Mouse (Mus musculus) forebrain, postnatal 0 days (tissue): Measurements from ENCODE around the gene Atp2a3. TPM values are rescaled to one million over a fixed set of nuclear protein-coding genes. Genes with fewer than 3 reads are reported as not detected.

Experiments used
- ATAC-seq: fragments of 200-750 bp; cut with Nextera tagmentation; 2 replicates; pipeline ENCODE4 v1.8.0; 2017; ENCODE audit warnings: mild to moderate bottlenecking, moderate library complexity
- DNase-seq: peaks from one replicate; pipeline ENCODE4 v3.0.0-alpha.2; 2015
- H3K27ac ChIP-seq: fragments of 300-500 bp; sonication (generic); 2 replicates; pipeline ENCODE4 v1.5.1; 2014; ENCODE audit warnings: low read depth, mild to moderate bottlenecking, antibody characterized with exemption, low read length, moderate library complexity, mixed read lengths
- H3K27me3 ChIP-seq: fragments of 300-500 bp; sonication (generic); 2 replicates; pipeline ENCODE4 v1.6.1; 2014; ENCODE audit warnings: mild to moderate bottlenecking, low read length, mixed read lengths; ENCODE audit not compliant: insufficient read depth
- H3K36me3 ChIP-seq: fragments of 300-500 bp; sonication (generic); 2 replicates; pipeline ENCODE4 v1.6.1; 2014; ENCODE audit warnings: mild to moderate bottlenecking, moderate library complexity; ENCODE audit not compliant: insufficient read depth
- H3K4me1 ChIP-seq: fragments of 300-500 bp; sonication (generic); 2 replicates; pipeline ENCODE4 v1.6.1; 2014; ENCODE audit warnings: antibody characterized with exemption; ENCODE audit not compliant: insufficient read depth
- H3K4me2 ChIP-seq: fragments of 300-500 bp; sonication (generic); 2 replicates; pipeline ENCODE4 v1.6.1; 2014; ENCODE audit warnings: low read depth, mild to moderate bottlenecking, moderate library complexity
- H3K4me3 ChIP-seq: fragments of 300-500 bp; sonication (generic); 2 replicates; pipeline ENCODE4 v1.5.1; 2014; ENCODE audit warnings: low read depth, low read length, mixed read lengths
- H3K9ac ChIP-seq: fragments of 300-500 bp; sonication (generic); 2 replicates; pipeline ENCODE4 v1.6.1; 2014; ENCODE audit warnings: mild to moderate bottlenecking
- H3K9me3 ChIP-seq: fragments of 300-500 bp; sonication (generic); 2 replicates; pipeline ENCODE4 v1.6.1; 2016; ENCODE audit warnings: low read length
- CTCF ChIP-seq: sonication (generic); IDR thresholded peaks from 2 replicates; pipeline ENCODE4 v1.5.1; 2016; ENCODE audit warnings: antibody characterized with exemption, control low read depth, low read depth
- WGBS: fragments of 180-500 bp; shearing (Covaris S2); extraction: QIAGEN DNeasy Blood & Tissue Kit; methylation state at CpG from one replicate; pipeline ENCODE4 v1.1.7; 2014; 5-methylcytosine and 5-hydroxymethylcytosine counted together
- polyA plus RNA-seq: library from polyadenylated mRNA; unstranded; fragments of >200 nt; fragmentation: Nextera tagmentation; extraction: Ambion mirVana; gene quantifications from 2 replicates; pipeline ENCODE4 v1.2.1, GENCODE M21; 2015
- total RNA-seq: library from RNA; depleted of rRNA; stranded (reverse); fragments of >200 nt; gene quantifications from 2 replicates; pipeline ENCODE4 v1.2.3, GENCODE M21; 2014

The Atp2a3 gene
- total and polyA plus RNA-seq, 2 experiments from 2014 or later = 1.6 to 2.4 TPM

DNA sequence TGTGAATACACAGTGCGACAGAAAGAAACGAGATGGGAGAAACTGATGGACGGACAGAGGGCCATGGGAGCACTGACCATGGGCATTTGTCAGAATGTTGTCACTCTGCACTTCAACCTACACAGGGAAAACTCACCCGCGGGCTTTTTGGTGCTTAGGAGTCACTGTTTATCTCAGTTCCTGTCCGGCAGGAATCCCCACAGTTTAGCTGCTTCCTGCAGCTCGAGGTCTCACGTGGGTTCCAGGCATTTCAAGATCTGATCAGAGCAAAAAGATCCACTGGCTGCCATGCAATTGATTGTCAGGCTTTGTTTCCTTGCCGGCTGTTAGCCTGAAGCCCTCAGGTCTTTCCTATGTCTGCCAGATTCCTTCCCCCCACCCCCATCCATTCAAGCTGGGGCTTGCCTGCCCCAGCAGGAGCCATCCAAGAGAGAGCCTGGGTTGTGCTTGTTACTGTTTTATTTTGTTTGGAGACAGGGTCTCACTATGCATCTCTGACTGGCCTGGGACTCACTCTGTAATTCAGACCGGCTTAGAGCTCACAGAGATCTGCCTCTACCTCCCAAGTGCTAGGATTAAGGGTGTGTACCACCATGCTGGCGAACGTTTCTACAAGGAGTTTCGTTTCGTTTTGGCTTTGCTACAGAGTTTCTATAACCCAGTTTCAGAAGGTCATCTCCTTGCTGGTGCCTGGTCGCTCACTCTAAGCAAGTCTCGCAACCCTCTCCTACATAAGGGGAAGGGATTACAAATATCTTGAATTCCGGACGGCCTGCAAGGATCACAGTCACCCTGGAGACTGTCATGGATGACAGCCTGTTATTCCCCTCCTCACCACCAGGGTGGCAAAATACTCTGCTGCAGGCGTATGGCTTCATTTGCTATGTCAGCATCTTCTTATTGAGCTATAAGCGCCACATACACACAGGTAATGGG lies 20.5 kb upstream of the Atp2a3 start:
- 28% methylated on average over 20 of the region's 20 CpGs for WGBS
- DNase-seq = peak; percentile 57
- Histone ChIP-seq H3K36me3 (no peaks in the 10 kb centered on the region), H3K27me3 (no peaks in the 10 kb centered on the region), H3K4me2 (peak overlapping the region; percentile 17), H3K4me3 (peak overlapping the region; percentile 29), H3K9me3 (no peaks in the 10 kb centered on the region), H3K27ac (no peak overlapping the region), H3K4me1 (peaks cover 3% of the 10 kb centered on the region; the same call in 1 of the 2 replicates), H3K9ac (peak overlapping the region; percentile 28)
- TF ChIP-seq CTCF = peak; percentile 84
- ATAC-seq = peak; percentile 81

DNA sequence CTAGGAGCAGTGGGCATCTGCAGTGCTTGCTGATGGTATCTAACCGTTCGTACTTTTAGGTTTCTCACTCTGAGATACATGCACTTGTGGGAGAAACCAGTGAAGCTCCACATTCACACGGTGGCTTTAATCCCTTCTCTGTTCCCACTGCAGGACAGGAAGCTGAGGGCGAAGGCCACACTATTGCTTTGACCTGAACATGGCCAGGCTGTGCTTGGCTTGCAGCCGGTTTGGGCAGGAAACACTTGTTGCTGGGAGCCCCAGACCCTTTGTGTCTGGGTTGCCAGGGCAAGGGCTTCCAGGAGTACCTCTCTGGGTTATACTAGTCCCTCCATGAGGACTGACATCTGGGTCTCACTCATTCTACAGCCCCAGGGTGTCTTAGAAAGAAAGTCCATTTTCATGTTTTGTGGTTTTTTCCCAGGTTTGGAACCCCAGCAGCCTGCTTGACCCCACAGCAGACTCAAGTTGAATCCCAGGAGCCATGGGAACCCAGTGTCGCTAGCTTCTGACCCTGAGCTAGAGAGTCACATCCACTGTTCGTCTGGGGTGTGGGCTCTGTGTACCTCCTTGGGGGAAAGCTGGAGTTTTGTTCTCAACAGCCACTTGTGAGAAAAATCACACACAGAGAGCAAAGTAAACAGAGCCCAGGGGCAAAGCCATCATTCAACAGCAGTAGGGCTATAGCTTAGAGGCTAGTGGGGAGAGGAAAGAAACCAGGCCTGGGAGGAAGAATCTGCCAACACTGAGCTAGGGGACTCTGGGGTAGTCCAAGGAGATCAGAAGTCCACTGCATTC lies 15.8 kb upstream of the Atp2a3 start:
- peaks cover 3% of the 10 kb centered on the region; the same call in 1 of the 2 replicates for H3K4me1 ChIP-seq
- no peak overlapping the region for H3K9ac ChIP-seq
- no peak overlapping the region for H3K4me3 ChIP-seq
- TF ChIP-seq CTCF = no peak
- H3K27me3 ChIP-seq = no peaks in the 10 kb centered on the region
- H3K9me3 ChIP-seq = no peaks in the 10 kb centered on the region
- DNase-seq (no peak), ATAC-seq (no peak)
- no peak overlapping the region for H3K27ac ChIP-seq
- WGBS = 68% methylated on average over 7 of the region's 7 CpGs
- no peaks in the 10 kb centered on the region for H3K36me3 ChIP-seq
- no peak overlapping the region for H3K4me2 ChIP-seq

DNA sequence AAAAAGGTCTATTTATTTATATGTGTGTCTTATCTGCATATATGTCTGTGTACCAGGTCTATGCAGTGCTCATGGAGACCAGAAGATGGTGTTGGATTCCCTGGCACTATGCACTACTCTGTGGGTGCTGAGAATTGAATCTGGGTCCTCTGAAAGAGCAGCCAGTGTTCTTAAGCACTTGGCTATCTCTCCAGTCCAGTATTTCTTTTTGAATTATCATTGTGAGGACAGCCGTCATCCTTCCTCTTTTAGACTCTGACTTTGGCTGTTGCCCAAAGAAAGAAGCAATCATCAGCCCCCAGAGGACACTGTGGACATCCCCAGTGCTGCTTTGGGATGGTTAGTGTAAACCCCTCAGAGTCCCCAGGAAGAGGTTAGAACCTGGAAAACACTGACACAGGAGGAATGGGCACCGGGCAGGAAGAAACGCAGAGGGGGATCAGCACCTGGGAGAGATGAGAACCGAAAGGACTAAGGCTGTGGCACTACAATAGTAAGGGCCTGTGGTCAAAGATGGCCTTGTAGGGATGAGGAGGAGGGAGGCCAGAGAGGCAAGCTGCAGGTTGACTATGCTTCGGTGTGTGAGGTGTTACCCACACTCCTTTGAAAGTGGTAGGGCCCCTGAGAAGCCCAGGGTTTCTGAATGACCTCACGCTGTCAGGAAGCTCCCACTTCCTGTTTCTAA lies 15.0 kb upstream of the Atp2a3 start:
- no peak for TF ChIP-seq CTCF
- H3K9me3 ChIP-seq = no peaks in the 10 kb centered on the region
- no peak for DNase-seq
- no peak overlapping the region for H3K9ac ChIP-seq
- no peaks in the 10 kb centered on the region for H3K36me3 ChIP-seq
- 59% methylated on average over 6 of the region's 6 CpGs for WGBS
- no peak overlapping the region for H3K27ac ChIP-seq
- no peak overlapping the region for H3K4me2 ChIP-seq
- no peaks in the 10 kb centered on the region for H3K4me1 ChIP-seq
- no peaks in the 10 kb centered on the region for H3K27me3 ChIP-seq
- no peak for ATAC-seq
- no peak overlapping the region for H3K4me3 ChIP-seq

DNA sequence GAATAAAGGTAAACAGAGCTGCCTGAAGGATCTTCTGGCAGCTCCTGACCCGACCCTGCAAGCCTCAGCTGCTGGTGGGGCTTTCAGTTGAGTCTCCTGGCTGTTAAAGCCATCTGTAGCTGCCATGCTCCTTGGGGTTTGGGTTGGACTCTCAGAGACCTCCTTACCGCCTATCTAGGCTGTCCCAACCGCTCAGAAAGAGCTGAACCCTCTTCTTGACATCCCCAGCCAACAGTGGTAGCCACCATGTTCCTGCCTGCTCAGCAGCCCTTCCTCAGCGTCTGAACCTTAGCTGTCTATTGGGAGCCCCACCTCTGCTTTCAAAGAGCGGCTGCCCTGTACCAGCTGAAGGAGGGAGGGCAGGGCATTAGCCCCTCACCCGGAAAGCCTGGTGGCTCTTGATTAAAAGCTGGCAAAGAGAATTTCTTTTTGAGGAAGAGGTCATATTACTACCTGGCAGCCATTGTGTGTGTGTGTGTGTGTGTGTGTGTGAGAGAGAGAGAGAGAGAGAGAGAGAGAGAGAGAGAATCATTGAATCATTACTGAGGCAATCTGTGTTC lies 14.3 kb upstream of the Atp2a3 start:
- TF ChIP-seq CTCF = no peak
- no peak overlapping the region for H3K4me2 ChIP-seq
- no peak for DNase-seq

DNA sequence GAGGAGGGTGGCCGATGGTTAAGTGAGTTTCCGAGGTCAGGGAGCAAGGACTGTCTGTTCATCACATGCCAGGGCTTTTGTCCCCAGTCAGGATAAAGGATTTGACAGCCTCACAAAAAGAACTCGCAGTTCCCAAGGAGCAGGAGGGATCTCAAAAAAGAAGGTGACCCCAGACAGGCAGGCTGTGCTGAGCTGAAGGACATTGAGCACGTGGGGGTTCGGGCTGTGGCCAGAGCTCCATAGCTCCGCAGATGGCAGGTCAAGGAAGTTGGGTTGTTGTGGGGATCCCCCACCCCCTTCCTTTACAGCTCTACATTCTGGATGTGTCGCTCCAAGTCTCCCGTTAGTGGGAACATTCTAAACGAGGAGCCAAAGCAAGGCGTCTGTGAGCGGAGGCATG lies 13.1 kb upstream of the Atp2a3 start:
- H3K27me3 ChIP-seq = no peaks in the 10 kb centered on the region
- H3K4me3 ChIP-seq = no peak overlapping the region
- no peaks in the 10 kb centered on the region for H3K9me3 ChIP-seq
- ATAC-seq = no peak
- no peaks in the 10 kb centered on the region for H3K36me3 ChIP-seq
- no peaks in the 10 kb centered on the region for H3K4me1 ChIP-seq
- H3K27ac ChIP-seq = no peak overlapping the region
- DNase-seq = no peak
- no peak overlapping the region for H3K9ac ChIP-seq
- 41% methylated on average over 11 of the region's 11 CpGs for WGBS
- TF ChIP-seq CTCF = no peak
- no peak overlapping the region for H3K4me2 ChIP-seq

More for the DNA sequence above, 14.3 kb upstream of the Atp2a3 start:
- Histone ChIP-seq H3K27ac (no peak overlapping the region), H3K9me3 (no peaks in the 10 kb centered on the region), H3K4me3 (no peak overlapping the region), H3K4me1 (no peaks in the 10 kb centered on the region), H3K27me3 (no peaks in the 10 kb centered on the region), H3K9ac (no peak overlapping the region), H3K36me3 (no peaks in the 10 kb centered on the region)
- 48% methylated on average over 6 of the region's 6 CpGs for WGBS
- ATAC-seq = no peak

DNA sequence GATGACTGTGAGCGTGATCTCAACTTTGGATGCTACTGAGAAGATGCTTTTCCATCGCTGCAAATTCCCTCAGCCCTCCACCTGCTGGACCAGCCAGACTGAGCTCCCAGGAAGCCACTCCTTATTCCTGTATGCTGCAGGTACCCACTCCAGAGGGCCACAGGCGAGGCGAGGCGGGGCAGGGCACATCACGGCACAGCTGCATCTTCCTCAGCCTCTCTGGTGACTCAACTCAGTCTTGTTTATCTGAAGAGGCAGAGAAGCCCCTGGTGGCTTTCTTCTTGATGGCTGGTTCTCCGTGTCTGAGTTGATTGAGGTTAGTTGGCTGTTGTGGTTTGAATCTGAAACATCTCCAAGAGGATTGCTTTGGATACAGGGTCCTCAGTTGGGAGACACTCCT lies 12.7 kb upstream of the Atp2a3 start:
- H3K36me3 ChIP-seq = no peaks in the 10 kb centered on the region
- no peaks in the 10 kb centered on the region for H3K27me3 ChIP-seq
- H3K4me1 ChIP-seq = no peaks in the 10 kb centered on the region
- H3K4me3 ChIP-seq = no peak overlapping the region
- ATAC-seq (no peak), DNase-seq (no peak)
- H3K27ac ChIP-seq = no peak overlapping the region
- TF ChIP-seq CTCF = no peak
- H3K4me2 ChIP-seq = no peak overlapping the region
- WGBS = 79% methylated on average over 7 of the region's 7 CpGs
- H3K9ac ChIP-seq = no peak overlapping the region
- no peaks in the 10 kb centered on the region for H3K9me3 ChIP-seq
